Mouse (Mus musculus) thymus, adult 2 months (tissue): ENCODE results near the gene Clp1. TPM values are rescaled to one million over a fixed set of nuclear protein-coding genes. Genes with fewer than 3 reads are reported as not detected.
A peak's percentile ranks its signal among the peaks of the same experiment; 100 is the strongest.

ENCODE experiments used
- DNase-seq: peaks from one replicate; pipeline ENCODE4 v3.0.0; 2021
- H3K27ac ChIP-seq: fragments of 200-500 bp; 2 replicates; pipeline ENCODE4 v1.5.1; 2012; ENCODE audit warnings: low read length, control low read depth; ENCODE audit not compliant: control insufficient read depth, insufficient read depth
- H3K27me3 ChIP-seq: fragments of 200-500 bp; 2 replicates; pipeline ENCODE4 v1.6.1; 2012; ENCODE audit warnings: mild to moderate bottlenecking, low read length, moderate library complexity, mixed read lengths; ENCODE audit not compliant: control insufficient read depth, insufficient read depth
- H3K36me3 ChIP-seq: fragments of 200-500 bp; 2 replicates; pipeline ENCODE4 v1.6.1; 2012; ENCODE audit warnings: mild to moderate bottlenecking, low read length, moderate library complexity; ENCODE audit not compliant: control insufficient read depth, insufficient read depth
- H3K4me1 ChIP-seq: fragments of 200-500 bp; replicated peaks from 2 replicates; pipeline ENCODE4 v1.6.1; 2012; ENCODE audit warnings: low read length; ENCODE audit not compliant: control insufficient read depth, insufficient read depth
- H3K4me3 ChIP-seq: fragments of 200-500 bp; 2 replicates; pipeline ENCODE4 v1.5.1; 2012; ENCODE audit warnings: mild to moderate bottlenecking, low read length, control low read depth, moderate library complexity; ENCODE audit not compliant: control insufficient read depth, insufficient read depth
- CTCF ChIP-seq: fragments of 200-500 bp; IDR thresholded peaks from 2 replicates; pipeline ENCODE4 v1.5.1; 2012; ENCODE audit warnings: mild to moderate bottlenecking, control low read depth, low read length, moderate library complexity, borderline replicate concordance; ENCODE audit not compliant: control insufficient read depth, poor library complexity, insufficient read depth; ENCODE audit errors: extremely low read depth
- POLR2A ChIP-seq: fragments of 200-500 bp; IDR thresholded peaks from 2 replicates; pipeline ENCODE4 v1.6.1; 2012; ENCODE audit warnings: mild to moderate bottlenecking, low read length, control low read depth, moderate library complexity; ENCODE audit not compliant: control insufficient read depth, poor library complexity, insufficient read depth; ENCODE audit errors: extremely low read depth
- WGBS: fragments of 180-500 bp; shearing (Covaris S2); methylation state at CpG from one replicate; pipeline ENCODE4 v1.1.7; 2018; 5-methylcytosine and 5-hydroxymethylcytosine counted together
- polyA plus RNA-seq: library from polyadenylated mRNA; depleted of rRNA; stranded (reverse); fragments of >200 nt; gene quantifications from 2 replicates; pipeline ENCODE4 v1.2.3, GENCODE M21; 2012

Gene Clp1
- polyA plus RNA-seq, 1 experiment, result 29.3 TPM

DNA sequence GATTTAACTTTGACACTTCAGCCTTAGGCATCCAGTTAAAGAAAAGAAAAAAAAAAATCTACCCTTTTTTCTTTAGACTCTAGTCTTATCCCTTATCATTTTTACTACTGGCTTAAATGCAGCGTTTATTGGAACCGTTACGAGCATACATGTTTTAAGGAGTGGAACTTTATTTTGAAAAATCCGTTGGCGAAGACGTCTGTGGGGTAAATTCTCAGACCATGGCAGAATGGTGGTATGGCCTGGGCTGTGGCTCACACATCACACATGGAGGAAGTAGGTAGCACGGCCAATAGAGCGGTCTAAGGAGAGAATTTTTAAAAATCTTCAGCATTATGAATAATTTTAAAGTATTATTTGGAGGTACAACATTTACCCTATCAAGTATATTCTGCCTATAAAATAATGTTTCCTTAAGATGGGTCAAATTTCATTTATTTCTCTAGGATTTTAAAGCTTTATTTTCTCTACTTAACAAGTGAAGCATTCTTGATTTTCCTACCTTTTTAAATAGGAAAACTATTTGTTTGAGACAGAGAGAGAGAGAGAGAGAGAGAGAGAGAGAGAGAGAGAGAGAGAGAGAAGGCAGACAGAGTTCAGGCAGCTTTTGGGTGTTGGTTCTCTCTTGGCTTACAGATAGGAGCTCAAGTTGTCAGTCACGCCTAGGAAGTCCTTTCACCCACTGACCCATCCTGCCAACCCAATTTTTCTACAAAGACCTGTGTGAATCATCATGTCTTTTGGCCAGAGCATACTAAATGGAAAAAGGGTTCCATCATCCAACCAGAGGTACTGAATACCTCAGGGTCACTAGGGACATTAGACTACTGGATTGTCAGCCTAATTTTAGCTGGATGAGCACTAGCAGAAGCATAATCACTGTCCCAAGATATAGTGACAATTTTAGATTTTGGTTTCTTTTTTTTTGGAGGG is 10.5 kb downstream of the Clp1 start:
- Histone ChIP-seq H3K4me1 (peaks cover 3% of the 10 kb centered on the region), H3K36me3 (no peaks in the 10 kb centered on the region), H3K27ac (no peak overlapping the region; the same call in 1 of the 2 replicates), H3K4me3 (peak overlapping the region; percentile 75; the same call in 1 of the 2 replicates), H3K27me3 (no peaks in the 10 kb centered on the region)
- DNase-seq, result no peak
- TF ChIP-seq CTCF (no peak), POLR2A (no peak)
- WGBS, result 26% methylated on average over 9 of the region's 9 CpGs

- Histone ChIP-seq H3K36me3 (peaks cover 1% of the 10 kb centered on the region; the same call in 1 of the 2 replicates), H3K4me1 (peaks cover 3% of the 10 kb centered on the region), H3K27me3 (no peaks in the 10 kb centered on the region), H3K4me3 (peak overlapping the region; percentile 75), H3K27ac (peak overlapping the region; percentile 65)
- peak; percentile 80 for DNase-seq
- TF ChIP-seq CTCF, result no peak
- no peak for TF ChIP-seq POLR2A
- under 1% methylated on average over 33 of the region's 33 CpGs for WGBS
Observed at GRCm38 (mm10) chr2:84715562-84716361, 11.4 kb downstream of the Clp1 start.

GRCm38 (mm10) chr2:84714811-84715561 is 12.2 kb downstream of the Clp1 start, which contains the start of gene Zdhhc5:
TSS of gene Zdhhc5 (minus strand) at chr2:84715180.
- peak; percentile 99 for DNase-seq
- H3K36me3 ChIP-seq, result peaks cover 8% of the 10 kb centered on the region; the same call in 1 of the 2 replicates
- H3K27ac ChIP-seq, result peak within 1 kb of the TSS; percentile 65
- WGBS, result 1% methylated on average over 106 of the region's 107 CpGs
- H3K27me3 ChIP-seq, result no peaks in the 10 kb centered on the region
- TF ChIP-seq POLR2A (peak; percentile 67), CTCF (peak; percentile 46)
- peak within 1 kb of the TSS; percentile 82 for H3K4me3 ChIP-seq
- peaks cover 3% of the 10 kb centered on the region for H3K4me1 ChIP-seq

DNA sequence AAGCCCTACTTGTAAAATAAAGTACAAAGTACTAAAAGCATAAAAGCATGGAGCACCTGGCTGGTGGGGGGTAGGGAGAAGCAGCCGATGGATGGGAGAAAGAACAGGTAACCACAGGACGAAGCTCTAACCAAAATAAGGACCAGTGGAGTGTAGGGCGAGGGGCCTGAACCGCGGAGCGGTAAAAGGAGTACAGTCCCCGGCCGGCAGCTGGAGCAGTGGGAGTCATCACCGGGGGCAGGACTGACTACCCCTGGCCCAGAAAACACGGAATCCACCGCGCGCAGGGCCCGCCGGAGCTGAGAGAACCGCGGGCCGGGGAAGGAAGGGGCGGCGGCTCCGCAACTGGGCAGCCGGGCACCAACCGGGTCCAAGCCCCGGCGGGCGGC is 12.7 kb downstream of the Clp1 start:
- Histone ChIP-seq H3K27ac (peak overlapping the region; percentile 35; the same call in 1 of the 2 replicates), H3K36me3 (peaks cover 8% of the 10 kb centered on the region; the same call in 1 of the 2 replicates), H3K27me3 (no peaks in the 10 kb centered on the region), H3K4me1 (peaks cover 3% of the 10 kb centered on the region), H3K4me3 (peak overlapping the region; percentile 82)
- TF ChIP-seq CTCF (no peak), POLR2A (no peak)
- no peak for DNase-seq
- WGBS, result 0% methylated on average over 26 of the region's 26 CpGs

- peaks cover 3% of the 10 kb centered on the region for H3K4me1 ChIP-seq
Observed at GRCm38 (mm10) chr2:84711898-84712297, 15.3 kb downstream of the Clp1 start.

More at GRCm38 (mm10) chr2:84711898-84712297, 15.3 kb downstream of the Clp1 start:
- no peak for DNase-seq
- Histone ChIP-seq H3K4me3 (no peak overlapping the region), H3K27ac (no peak overlapping the region), H3K36me3 (peaks cover 17% of the 10 kb centered on the region; the same call in 1 of the 2 replicates), H3K27me3 (no peaks in the 10 kb centered on the region)
- WGBS, result 87% methylated on average over 2 of the region's 2 CpGs
- TF ChIP-seq CTCF, result no peak
- TF ChIP-seq POLR2A, result no peak
